Mouse (Mus musculus): Measurements from ENCODE around the gene Il25.
A peak's percentile ranks its signal among the peaks of the same experiment; 100 is the strongest.

The Il25 gene

GRCm38 (mm10) chr14:54932645-54933150 is at the start of gene Il25:
Gene Il25, plus strand, starts transcription at chr14:54932695.
- peak; percentile 49 for DNase-seq (ENCODE audit: low read depth, low spot score)

- peak; percentile 91 for DNase-seq (ENCODE audit: low read depth, low spot score)
These were observed 49.1 kb upstream of the Il25 start, which contains the start of the genes Bcl2l2 and Gm20521 for GRCm38 (mm10) chr14:54883154-54884021. Gene Bcl2l2, plus strand, starts transcription at chr14:54883377. Gene Gm20521, plus strand, starts transcription at chr14:54883441.

GRCm38 (mm10) chr14:54884022-54884712 is 48.3 kb upstream of the Il25 start:
- DNase-seq (ENCODE audit: low read depth, low spot score): no peak

- DNase-seq (ENCODE audit: low read depth, low spot score): no peak
These were observed 47.2 kb upstream of the Il25 start for GRCm38 (mm10) chr14:54885309-54885708.

GRCm38 (mm10) chr14:54892200-54892599 is 40.3 kb upstream of the Il25 start, which contains the start of gene Pabpn1:
Gene Pabpn1, plus strand, starts transcription at chr14:54892500.
- DNase-seq (ENCODE audit: low read depth, low spot score): no peak

GRCm38 (mm10) chr14:54893651-54894181 is 38.8 kb upstream of the Il25 start:
- peak; percentile 100 for DNase-seq (ENCODE audit: low read depth, low spot score)

GRCm38 (mm10) chr14:54894296-54895151 is 38.0 kb upstream of the Il25 start:
- peak; percentile 51 for DNase-seq (ENCODE audit: low read depth, low spot score)

- no peak for DNase-seq (ENCODE audit: low read depth, low spot score)
These were observed 35.0 kb upstream of the Il25 start for GRCm38 (mm10) chr14:54897445-54897844.

GRCm38 (mm10) chr14:54900383-54900782 is 32.1 kb upstream of the Il25 start:
- DNase-seq (ENCODE audit: low read depth, low spot score): peak; percentile 87

- DNase-seq (ENCODE audit: low read depth, low spot score): no peak
These were observed 28.9 kb upstream of the Il25 start for GRCm38 (mm10) chr14:54903641-54904040.

GRCm38 (mm10) chr14:54908682-54909081 is 23.8 kb upstream of the Il25 start:
- no peak for DNase-seq (ENCODE audit: low read depth, low spot score)

GRCm38 (mm10) chr14:54912109-54912850 is 20.2 kb upstream of the Il25 start:
- no peak for DNase-seq (ENCODE audit: low read depth, low spot score)

- DNase-seq (ENCODE audit: low read depth, low spot score): peak; percentile 68
These were observed 19.6 kb upstream of the Il25 start, which contains the start of gene Slc22a17 for GRCm38 (mm10) chr14:54912886-54913285. Gene Slc22a17, minus strand, starts transcription at chr14:54913132.

- DNase-seq (ENCODE audit: low read depth, low spot score): no peak
These were observed 19.2 kb upstream of the Il25 start for GRCm38 (mm10) chr14:54913343-54913742.

- DNase-seq (ENCODE audit: low read depth, low spot score): no peak
These were observed 12.3 kb upstream of the Il25 start for GRCm38 (mm10) chr14:54920076-54920685.

GRCm38 (mm10) chr14:54924641-54925348 is 7.7 kb upstream of the Il25 start:
- DNase-seq (ENCODE audit: low read depth, low spot score): peak; percentile 80

- peak; percentile 74 for DNase-seq (ENCODE audit: low read depth, low spot score)
These were observed 6.8 kb upstream of the Il25 start, which contains the start of gene Efs for GRCm38 (mm10) chr14:54925349-54926342. Gene Efs, minus strand, starts transcription at chr14:54926126.

Data from R1 (cell line).